Mouse (Mus musculus): ENCODE results near the gene Pou2f2. TPM values are rescaled to one million over a fixed set of nuclear protein-coding genes. Genes with fewer than 3 reads are reported as not detected.
A peak's percentile ranks its signal among the peaks of the same experiment; 100 is the strongest.

Gene Pou2f2
- total and polyA plus RNA-seq, 2 experiments = 0.37 to 1.2 TPM

DNA sequence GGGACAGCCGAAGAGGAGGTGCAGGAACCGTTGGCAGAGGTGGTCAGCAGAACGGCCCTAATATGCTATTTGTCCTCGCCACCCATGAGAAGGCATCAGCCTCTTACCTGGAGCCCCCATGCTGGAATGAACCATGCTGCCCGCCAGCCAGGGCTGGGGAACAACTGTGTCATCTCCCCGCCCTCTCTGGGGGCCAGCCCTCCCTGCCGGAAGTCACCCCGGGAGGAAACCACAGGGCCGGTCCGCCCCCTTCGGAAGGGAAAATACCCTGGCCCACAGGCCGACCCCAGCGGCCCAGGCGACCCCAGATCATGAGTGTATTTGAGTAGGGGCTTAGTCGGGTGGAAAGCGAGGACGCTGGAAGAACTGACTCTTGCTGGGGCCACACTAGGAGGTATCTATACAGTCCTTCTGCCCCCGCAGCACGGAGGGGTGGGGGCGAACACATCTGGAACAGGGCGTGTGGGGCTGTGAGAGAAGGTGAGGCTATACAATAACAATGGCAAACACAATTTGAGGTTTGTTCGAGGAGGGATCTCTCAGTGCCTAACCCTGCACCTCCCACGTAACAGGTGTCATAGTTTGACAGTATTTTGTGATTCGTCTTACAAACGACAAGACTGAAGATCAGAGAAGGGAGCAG is 47.1 kb downstream of the Pou2f2 start:
- Histone ChIP-seq H3K27me3 (ENCODE audit: control insufficient read depth, insufficient read depth, low read length) (peaks cover 6% of the 10 kb centered on the region; the same call in 1 of the 2 replicates), H3K27ac (replicated peaks; ENCODE audit: insufficient read depth, low read depth, low read length) (no peak overlapping the region), H3K79me2 (ENCODE audit: control insufficient read depth, insufficient read depth, low read length) (no peaks in the 10 kb centered on the region), H3K4me3 (ENCODE audit: insufficient read depth, low read depth, low read length) (peak overlapping the region; percentile 43), H3K4me1 (ENCODE audit: control insufficient read depth, insufficient read depth, low read length) (no peaks in the 10 kb centered on the region), H3K36me3 (ENCODE audit: control insufficient read depth, insufficient read depth, low read length) (no peaks in the 10 kb centered on the region), H3K9ac (ENCODE audit: low read depth, low read length) (peak overlapping the region; percentile 37; the same call in 1 of the 2 replicates)
- TF ChIP-seq POLR2A (IDR thresholded peaks at IDR 0.05; ENCODE audit: extremely low read depth, insufficient read depth, low read length) = no peak
- WGBS = 13% methylated on average over 25 of the region's 25 CpGs
- no peak for DNase-seq (ENCODE audit: extremely low read depth, low read depth, low spot score)

DNA sequence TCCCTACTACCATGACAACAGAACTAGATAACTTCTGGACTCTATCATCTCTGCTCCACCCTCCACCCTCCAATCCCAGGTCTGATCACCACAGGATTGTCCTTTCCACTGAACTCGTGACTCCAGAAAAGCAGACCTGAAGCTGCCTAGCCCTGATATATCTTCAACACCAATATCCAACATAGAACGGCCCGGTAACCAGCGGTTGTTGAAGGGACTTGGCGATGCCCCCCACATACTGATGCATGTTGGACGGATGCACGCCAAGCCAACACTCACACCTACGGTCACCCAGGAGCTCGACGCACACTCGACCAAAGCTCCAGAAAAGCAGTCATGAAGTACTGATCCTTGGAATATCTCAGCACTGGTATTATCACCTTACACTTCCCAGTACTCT is 48.3 kb downstream of the Pou2f2 start:
- Histone ChIP-seq H3K36me3 (ENCODE audit: control insufficient read depth, insufficient read depth, low read length) (no peaks in the 10 kb centered on the region), H3K4me3 (ENCODE audit: insufficient read depth, low read depth, low read length) (no peak overlapping the region), H3K27ac (replicated peaks; ENCODE audit: insufficient read depth, low read depth, low read length) (no peak overlapping the region), H3K79me2 (ENCODE audit: control insufficient read depth, insufficient read depth, low read length) (no peaks in the 10 kb centered on the region), H3K4me1 (ENCODE audit: control insufficient read depth, insufficient read depth, low read length) (no peaks in the 10 kb centered on the region), H3K9ac (ENCODE audit: low read depth, low read length) (no peak overlapping the region), H3K27me3 (ENCODE audit: control insufficient read depth, insufficient read depth, low read length) (peaks cover 6% of the 10 kb centered on the region; the same call in 1 of the 2 replicates)
- no peak for TF ChIP-seq POLR2A (IDR thresholded peaks at IDR 0.05; ENCODE audit: extremely low read depth, insufficient read depth, low read length)
- no peak for TF ChIP-seq CTCF (IDR thresholded peaks at IDR 0.05; ENCODE audit: low read depth, low read length)
- WGBS = 83% methylated on average over 11 of the region's 11 CpGs
- DNase-seq (ENCODE audit: extremely low read depth, low read depth, low spot score) = no peak

DNA sequence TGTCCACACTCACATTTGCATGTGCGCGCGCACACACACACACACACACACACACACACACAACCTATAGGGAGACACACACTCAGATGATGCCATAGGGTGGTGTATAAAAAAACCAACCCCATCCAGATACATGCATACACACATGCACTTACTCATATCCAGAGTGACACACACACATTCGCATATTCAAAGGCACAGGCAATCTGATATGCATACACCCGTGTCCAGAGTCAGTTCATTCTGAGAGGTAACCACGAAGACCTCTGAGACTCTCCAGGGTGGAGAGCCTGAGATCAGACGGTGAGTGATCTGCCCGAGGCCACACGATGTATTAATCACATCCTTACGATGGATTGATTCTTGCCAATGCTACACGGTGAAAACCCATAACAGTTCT is 49.0 kb downstream of the Pou2f2 start:
- Histone ChIP-seq H3K4me1 (ENCODE audit: control insufficient read depth, insufficient read depth, low read length) (no peaks in the 10 kb centered on the region), H3K36me3 (ENCODE audit: control insufficient read depth, insufficient read depth, low read length) (no peaks in the 10 kb centered on the region), H3K4me3 (ENCODE audit: insufficient read depth, low read depth, low read length) (no peak overlapping the region), H3K9ac (ENCODE audit: low read depth, low read length) (no peak overlapping the region), H3K27me3 (ENCODE audit: control insufficient read depth, insufficient read depth, low read length) (peaks cover 6% of the 10 kb centered on the region; the same call in 1 of the 2 replicates), H3K79me2 (ENCODE audit: control insufficient read depth, insufficient read depth, low read length) (no peaks in the 10 kb centered on the region), H3K27ac (replicated peaks; ENCODE audit: insufficient read depth, low read depth, low read length) (no peak overlapping the region)
- WGBS = 78% methylated on average over 11 of the region's 11 CpGs
- TF ChIP-seq POLR2A (IDR thresholded peaks at IDR 0.05; ENCODE audit: extremely low read depth, insufficient read depth, low read length) (no peak), CTCF (IDR thresholded peaks at IDR 0.05; ENCODE audit: low read depth, low read length) (no peak)
- no peak for DNase-seq (ENCODE audit: extremely low read depth, low read depth, low spot score)

DNA sequence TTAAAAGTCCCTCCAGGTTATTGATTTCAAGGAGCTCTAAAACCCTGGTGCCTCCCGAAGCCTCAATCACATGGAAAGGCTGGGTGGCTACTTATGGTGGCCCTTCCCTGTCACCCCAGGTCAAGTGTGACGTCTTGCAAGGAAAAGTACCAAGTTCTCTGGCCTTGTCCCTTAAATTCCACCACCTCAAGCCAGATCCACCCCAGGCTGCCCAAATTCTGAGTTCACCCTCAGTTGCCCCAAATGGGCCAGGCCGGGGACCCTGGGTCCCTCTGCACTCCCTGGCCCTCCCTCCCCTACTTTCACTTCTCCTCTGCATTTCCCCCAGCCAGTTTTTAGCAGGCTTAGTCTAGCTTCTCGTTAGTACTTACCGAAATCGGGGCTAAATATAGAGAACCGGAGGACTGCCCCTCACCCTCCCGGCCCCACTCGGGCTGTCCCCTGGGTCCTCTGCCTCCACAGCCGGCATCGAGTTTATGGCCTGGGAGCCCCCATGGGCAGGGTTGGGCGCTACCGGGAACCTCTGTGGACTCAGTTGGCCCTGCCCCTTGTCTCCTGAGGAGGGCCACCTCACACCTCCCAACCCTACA is 50.0 kb downstream of the Pou2f2 start:
- H3K4me3 ChIP-seq (ENCODE audit: insufficient read depth, low read depth, low read length) = peak overlapping the region; percentile 22; the same call in 1 of the 2 replicates
- 0 out of 2 replicates have a peak overlapping the region, but pooled peaks have one; percentile 19 for H3K9ac ChIP-seq (ENCODE audit: low read depth, low read length)
- no peak for DNase-seq (ENCODE audit: extremely low read depth, low read depth, low spot score)
- no peaks in the 10 kb centered on the region for H3K4me1 ChIP-seq (ENCODE audit: control insufficient read depth, insufficient read depth, low read length)
- TF ChIP-seq CTCF (IDR thresholded peaks at IDR 0.05; ENCODE audit: low read depth, low read length) (no peak), POLR2A (IDR thresholded peaks at IDR 0.05; ENCODE audit: extremely low read depth, insufficient read depth, low read length) (no peak)
- H3K36me3 ChIP-seq (ENCODE audit: control insufficient read depth, insufficient read depth, low read length) = no peaks in the 10 kb centered on the region
- no peaks in the 10 kb centered on the region for H3K79me2 ChIP-seq (ENCODE audit: control insufficient read depth, insufficient read depth, low read length)
- 66% methylated on average over 13 of the region's 13 CpGs for WGBS
- H3K27me3 ChIP-seq (ENCODE audit: control insufficient read depth, insufficient read depth, low read length) = peaks cover 6% of the 10 kb centered on the region; the same call in 1 of the 2 replicates
- peak overlapping the region; percentile 50 for H3K27ac ChIP-seq (replicated peaks; ENCODE audit: insufficient read depth, low read depth, low read length)

DNA sequence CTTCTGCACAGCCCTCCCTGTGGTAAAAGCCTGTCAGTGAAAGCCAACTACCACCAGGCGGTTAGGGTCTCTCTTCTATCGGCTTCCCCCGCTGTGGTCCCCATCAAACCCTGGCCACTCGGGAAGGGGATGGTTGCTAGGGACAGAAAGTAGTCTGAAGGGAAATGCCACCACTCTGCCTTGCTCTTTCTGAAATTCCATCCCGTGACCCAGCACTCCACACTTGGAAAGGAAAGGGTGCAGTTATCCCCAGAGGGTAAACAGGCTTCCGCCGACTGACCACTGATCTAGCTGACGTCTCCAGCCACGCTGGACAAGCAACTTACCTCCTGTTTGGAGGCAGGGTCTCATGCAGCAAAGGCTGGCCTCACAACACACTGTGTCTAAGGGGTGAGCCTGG is 51.6 kb downstream of the Pou2f2 start:
- Histone ChIP-seq H3K36me3 (ENCODE audit: control insufficient read depth, insufficient read depth, low read length) (no peaks in the 10 kb centered on the region), H3K4me3 (ENCODE audit: insufficient read depth, low read depth, low read length) (no peak overlapping the region), H3K27ac (replicated peaks; ENCODE audit: insufficient read depth, low read depth, low read length) (no peak overlapping the region), H3K9ac (ENCODE audit: low read depth, low read length) (no peak overlapping the region), H3K79me2 (ENCODE audit: control insufficient read depth, insufficient read depth, low read length) (no peaks in the 10 kb centered on the region), H3K4me1 (ENCODE audit: control insufficient read depth, insufficient read depth, low read length) (no peaks in the 10 kb centered on the region), H3K27me3 (ENCODE audit: control insufficient read depth, insufficient read depth, low read length) (peaks cover 6% of the 10 kb centered on the region; the same call in 1 of the 2 replicates)
- DNase-seq (ENCODE audit: extremely low read depth, low read depth, low spot score) = no peak
- TF ChIP-seq CTCF (IDR thresholded peaks at IDR 0.05; ENCODE audit: low read depth, low read length) = no peak
- TF ChIP-seq POLR2A (IDR thresholded peaks at IDR 0.05; ENCODE audit: extremely low read depth, insufficient read depth, low read length) = no peak
- 66% methylated on average over 9 of the region's 9 CpGs for WGBS

DNA sequence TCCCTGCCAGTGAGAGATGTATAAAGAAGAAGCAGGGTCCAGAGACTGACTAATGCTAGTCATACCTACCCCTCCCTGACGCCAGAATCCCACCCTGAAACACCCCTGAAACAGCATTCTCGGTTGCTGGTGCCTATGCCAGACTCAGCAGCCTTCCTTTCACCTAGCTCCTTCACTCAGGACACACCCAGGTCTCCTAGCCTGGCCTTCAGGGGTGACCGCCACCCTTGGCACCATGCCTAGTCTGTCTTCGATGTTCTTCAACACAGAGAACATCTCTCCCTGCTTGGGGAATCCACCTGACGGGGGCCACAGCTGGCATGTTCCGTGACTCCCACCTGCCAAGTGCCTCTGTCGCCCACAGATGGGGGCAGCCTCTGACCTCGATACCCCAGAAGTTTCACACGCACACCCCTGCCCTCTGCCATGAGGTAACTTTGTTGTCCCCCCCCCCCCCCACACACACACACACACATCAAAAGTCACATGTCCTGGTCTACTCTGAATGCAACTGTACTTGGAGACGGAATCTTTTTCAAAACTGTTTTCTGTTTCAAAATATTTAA is 53.7 kb downstream of the Pou2f2 start:
- no peak for DNase-seq (ENCODE audit: extremely low read depth, low read depth, low spot score)
- no peak overlapping the region for H3K27ac ChIP-seq (replicated peaks; ENCODE audit: insufficient read depth, low read depth, low read length)
- no peak overlapping the region for H3K4me3 ChIP-seq (ENCODE audit: insufficient read depth, low read depth, low read length)
- WGBS = 76% methylated on average over 10 of the region's 10 CpGs
- no peaks in the 10 kb centered on the region for H3K4me1 ChIP-seq (ENCODE audit: control insufficient read depth, insufficient read depth, low read length)
- no peaks in the 10 kb centered on the region for H3K79me2 ChIP-seq (ENCODE audit: control insufficient read depth, insufficient read depth, low read length)
- TF ChIP-seq CTCF (IDR thresholded peaks at IDR 0.05; ENCODE audit: low read depth, low read length) (no peak), POLR2A (IDR thresholded peaks at IDR 0.05; ENCODE audit: extremely low read depth, insufficient read depth, low read length) (no peak)
- no peak overlapping the region for H3K9ac ChIP-seq (ENCODE audit: low read depth, low read length)
- H3K36me3 ChIP-seq (ENCODE audit: control insufficient read depth, insufficient read depth, low read length) = no peaks in the 10 kb centered on the region
- no peaks in the 10 kb centered on the region for H3K27me3 ChIP-seq (ENCODE audit: control insufficient read depth, insufficient read depth, low read length)

All from liver, adult 2 months (tissue).